Mouse (Mus musculus) heart, adult 8-10 months (tissue): Measurements from ENCODE around the gene Grid2. TPM values are rescaled to one million over a fixed set of nuclear protein-coding genes. Genes with fewer than 3 reads are reported as not detected.

Experiments
- DNase-seq: peaks from one replicate; pipeline ENCODE4 v3.0.0; 2022; ENCODE audit warnings: low spot score
- total RNA-seq, 4 experiments: library from RNA; stranded (reverse); gene quantifications; 2 replicates each; pipeline ENCODE4 v1.2.4; 2022

Gene Grid2
- total RNA-seq, 4 experiments from 2014 or later, result 0.03 to 0.16 (median 0.09) TPM; not detected in 1

DNA sequence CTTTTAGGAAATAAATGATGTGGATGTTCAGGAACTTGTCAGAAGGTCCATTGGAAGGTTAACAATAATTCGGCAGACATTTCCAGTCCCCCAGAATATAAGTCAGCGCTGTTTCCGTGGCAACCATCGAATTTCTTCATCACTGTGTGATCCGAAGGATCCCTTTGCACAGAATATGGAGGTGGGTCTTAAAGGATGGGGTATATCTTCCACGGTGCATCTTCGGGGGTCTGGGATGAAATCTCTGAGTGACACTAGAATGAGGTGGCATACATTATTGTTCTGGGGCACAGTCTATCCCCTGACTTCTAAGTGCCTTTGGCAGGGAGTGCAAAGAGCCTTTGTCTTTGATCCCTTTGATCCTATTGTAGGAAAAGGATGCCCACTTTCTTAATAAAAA lies 808.2 kb downstream of the Grid2 start:
- no peak for DNase-seq

DNA sequence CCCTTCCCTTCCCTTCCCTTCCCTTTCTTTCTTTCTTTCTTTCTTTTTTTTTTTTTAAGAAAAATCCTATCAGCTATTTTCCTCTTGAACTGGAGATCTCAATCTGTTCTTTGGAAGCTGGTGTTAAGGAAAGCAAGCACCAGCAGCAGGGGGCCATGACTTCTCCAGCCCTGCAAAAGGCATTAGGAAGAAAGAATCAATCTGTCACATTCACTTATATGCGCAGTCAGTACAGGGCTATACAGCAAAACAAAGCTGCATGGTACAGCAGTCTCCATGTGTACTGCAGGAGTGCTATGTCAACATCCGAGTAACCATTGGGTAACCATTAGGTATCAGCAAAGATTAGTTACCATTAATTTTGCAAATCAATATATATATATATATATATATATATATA lies 809.0 kb downstream of the Grid2 start:
- no peak for DNase-seq

DNA sequence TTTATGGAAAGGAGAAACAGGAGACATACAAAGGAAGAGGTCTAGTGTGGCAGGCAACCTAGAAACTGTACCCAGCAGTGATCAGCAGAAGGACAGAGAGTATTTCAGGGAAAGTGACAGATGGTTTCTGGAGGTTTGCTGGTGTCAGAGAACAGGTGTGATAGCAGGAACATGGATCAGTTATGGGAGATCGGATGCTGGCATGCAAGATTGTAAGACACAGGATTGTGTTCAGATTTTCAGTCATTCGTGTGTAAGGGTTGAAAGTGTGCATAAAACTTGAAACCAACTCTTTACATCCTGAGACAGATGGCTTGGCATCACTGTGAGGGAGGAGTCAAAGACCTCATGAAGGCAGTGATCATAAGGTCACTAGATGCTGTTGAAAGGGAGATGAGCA lies 817.7 kb downstream of the Grid2 start:
- no peak for DNase-seq

DNA sequence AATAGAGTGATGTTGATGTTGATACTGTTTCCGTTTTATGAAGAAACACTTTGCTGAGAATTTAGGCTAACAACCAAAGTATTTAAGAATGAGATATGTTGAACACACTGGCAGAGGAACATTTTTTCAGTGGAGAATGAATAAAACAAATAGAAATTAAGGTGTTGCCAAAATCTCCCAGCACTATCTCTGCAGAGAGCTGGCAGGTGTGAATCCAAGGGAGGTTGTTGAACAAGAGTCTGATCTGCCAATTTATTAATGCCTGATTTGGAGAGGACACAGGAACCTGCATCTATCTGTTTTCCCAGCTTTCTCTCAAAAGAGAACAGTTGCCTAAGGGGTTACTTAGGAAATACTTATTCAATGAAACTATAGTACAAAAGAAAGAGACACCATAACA lies 822.2 kb downstream of the Grid2 start:
- DNase-seq, result no peak

DNA sequence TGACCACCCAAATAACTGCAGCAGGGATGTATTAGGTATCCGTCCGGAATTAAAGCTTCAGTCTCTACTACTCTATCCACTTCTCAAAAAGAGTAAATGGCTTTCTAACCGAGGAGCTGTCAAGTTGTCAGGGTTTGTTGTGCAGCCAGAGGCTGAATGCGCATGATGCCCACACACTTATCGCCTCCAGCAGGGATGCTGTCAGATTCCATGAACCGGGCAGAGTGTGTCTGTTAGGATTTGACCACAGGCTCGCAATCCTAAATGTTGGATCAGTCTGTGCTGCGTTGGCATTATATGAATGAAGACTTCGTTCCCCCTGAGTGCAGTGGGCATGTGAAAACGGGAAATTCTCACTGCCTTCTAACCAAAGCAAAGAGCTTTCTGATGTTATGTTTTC lies 843.0 kb downstream of the Grid2 start:
- DNase-seq, result no peak

DNA sequence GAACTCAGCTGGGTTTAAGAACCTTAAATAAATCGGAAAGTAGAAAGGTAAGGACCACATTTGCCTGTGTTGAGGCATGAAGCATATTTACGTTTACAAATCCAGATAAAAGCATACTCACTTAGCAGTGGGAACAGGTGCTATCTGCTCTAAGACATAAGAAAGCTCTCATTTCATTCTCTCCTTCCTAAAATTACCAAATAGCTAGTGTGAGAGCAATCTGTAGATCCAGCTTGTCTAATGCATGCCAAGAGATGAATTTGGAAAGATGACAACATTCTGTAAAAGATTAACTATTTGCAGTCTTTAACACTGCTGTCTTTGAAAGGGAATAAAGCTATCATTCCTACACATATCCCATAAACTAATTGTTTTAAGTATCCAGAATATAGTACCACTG lies 858.9 kb downstream of the Grid2 start:
- DNase-seq, result no peak

DNA sequence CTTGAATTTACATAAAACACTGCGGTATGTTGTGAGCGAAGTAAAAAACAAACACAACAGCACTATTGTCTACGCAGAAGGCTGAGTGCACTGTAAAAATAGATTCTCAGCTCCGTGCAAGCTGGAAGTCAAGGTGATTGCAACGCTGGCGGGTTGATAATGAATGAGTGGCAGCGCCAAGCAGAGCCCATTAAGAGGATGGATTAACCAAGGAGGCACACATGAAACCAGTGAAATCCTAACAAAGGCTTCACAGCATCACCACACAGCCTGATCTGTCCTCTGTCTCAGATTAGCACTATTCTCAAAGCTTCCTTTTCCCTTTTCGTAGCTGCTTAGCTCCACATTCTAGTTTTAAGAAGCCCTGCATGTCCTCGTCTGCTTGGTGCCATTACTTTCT lies 880.6 kb downstream of the Grid2 start:
- no peak for DNase-seq

DNA sequence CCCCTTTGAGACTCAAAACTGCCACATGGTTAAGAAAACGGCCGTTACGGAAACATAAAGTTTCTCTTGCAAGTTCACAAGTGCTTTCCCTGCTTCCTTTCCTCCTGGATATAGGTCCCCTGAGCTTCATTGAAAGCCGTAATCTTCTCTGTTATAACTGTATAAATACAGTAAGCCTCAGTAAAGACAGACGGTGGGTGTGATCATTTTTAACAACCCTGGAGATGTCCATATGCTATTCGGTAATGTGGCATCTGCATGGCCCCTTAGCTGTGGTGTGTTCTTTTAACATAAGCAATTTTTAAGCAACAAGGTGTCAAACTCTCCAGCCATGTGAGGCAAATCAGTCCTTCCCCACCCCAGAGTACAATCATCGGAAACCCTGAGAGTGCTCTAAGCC lies 892.9 kb downstream of the Grid2 start:
- no peak for DNase-seq

DNA sequence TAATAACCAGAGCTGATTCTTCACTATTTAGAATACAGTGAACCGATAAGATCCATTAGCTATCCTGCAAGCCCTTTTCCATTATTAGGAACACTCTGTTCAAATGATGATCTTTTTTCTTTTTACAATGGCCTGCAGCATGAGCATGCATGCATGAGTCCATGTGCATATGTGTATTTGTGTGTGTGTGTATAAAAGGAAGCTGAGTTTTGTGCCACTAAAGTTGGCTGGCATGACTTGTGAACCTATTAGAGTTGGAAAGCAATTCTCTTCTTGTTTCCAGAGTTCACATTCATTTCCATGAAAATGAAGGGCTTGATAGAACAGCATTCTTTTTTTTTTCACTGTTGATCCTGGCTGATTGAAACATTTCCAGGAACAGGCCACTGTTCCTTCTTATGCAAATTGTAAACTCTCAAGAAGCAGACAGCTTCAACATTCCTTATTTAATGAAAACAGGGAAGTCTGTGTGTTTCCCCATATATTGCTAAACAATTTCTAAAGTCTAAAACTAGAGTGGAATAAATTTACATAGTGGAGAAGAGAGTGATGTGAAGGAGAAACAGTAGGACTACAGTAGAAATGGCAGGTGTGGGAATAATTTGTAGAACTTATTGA lies 919.4 kb downstream of the Grid2 start:
- no peak for DNase-seq

DNA sequence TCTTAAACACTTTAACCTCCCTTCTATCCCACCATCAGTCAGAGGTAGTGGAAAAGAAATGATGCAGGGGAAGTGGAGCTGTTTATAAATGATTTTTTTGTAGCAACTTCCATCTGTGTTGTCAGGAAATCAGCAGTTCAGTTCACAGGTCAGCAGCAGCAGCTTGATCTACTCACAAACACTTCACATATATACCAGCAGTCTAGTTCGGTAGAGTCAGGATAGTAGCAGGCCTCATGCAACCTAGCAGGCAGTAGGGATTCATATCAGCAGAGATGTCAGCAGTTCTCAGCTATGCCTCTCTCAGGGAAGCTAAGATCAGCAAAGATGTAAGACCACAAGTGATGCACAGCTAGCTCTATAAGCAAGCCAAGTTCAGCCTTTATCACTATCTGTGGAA lies 938.0 kb downstream of the Grid2 start:
- no peak for DNase-seq

DNA sequence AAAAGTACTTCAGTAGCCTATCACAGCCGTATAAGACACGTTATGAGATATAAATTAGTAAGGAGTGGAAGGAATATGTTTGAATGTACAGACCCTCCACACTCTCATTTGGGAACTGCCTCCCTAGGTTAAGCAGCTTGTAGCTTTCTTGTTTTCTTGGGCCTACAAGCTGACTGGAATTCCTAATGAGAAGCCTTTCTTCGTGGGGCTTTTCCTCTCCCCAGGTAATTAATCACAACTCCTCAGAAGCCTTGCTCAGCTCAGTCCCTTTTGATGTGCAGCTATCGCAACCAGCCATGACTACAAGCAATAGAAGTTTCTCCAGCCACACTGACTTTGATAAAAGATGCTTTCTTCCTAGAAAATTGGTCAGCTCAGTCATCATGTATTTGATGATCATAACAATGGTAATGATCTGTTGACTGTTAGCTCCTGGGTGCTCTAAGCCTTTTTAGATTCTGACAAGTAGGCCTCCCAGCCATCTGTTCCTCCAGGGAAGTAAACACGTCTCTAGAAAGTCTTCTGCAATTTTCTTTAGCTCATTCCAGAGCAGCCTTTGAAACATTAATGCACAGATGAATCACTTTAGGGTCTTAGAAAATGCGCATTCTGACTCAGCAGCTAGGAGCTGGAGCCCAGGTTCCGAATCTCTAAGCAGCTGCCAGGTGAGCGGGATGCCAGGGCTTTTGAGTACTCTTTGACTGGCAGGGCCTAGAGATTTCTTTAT lies 946.9 kb downstream of the Grid2 start:
- DNase-seq, result no peak

DNA sequence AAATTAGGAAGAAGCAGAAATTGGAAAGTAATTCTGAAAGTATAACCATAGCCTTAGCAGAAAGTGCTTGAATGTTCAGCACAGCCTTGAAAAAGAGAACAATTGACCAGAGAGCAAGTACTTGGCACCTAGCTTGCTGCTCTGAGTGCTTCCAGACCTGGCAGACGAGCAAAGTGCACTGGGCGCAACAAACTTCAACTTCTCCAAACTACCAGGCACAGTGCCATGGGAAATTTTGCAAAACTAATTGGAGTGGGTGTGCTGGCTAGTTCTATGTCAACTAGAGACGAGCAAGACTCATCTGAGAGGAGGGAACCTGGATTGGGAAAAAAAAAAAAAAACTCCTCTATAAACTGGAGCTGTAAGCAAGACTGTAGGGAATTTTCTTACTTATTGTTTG lies 980.7 kb downstream of the Grid2 start:
- no peak for DNase-seq

DNA sequence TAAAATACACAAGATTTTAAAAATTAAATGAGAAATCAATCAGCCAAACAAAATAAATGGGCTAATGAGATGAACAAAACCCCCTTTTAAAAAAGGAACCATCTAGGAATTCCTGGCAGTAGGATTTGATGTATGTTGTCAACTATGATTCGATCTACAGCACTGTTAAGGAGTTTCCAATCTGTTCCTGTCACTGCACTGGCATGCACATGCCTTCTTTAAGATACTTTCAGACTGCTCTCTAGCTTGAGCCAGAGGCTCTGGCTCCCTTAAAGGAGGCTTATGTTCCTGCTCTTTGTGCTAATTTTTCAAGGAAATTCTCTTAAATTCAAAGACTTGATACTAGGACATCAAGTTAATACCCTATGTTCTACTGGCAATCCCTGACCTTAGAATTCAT lies 984.9 kb downstream of the Grid2 start:
- DNase-seq, result no peak

DNA sequence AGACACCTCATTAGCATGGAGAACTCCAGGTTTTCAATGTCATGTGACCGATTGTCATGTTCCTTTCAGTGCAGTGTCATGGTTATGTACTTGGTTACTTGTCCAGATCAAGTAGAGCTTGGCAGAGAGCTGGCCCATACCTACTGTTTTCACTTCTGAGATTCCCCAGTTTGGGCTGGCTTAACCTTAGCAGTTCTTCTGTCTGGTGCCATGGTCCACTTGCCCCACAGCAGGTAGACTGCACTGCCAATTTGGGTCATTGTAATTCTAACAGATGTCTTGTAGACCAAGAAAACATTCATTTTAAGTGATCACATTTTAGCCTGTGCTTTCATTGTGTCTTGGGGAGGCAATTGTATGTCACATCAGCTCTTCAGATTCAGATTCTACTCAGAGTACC lies 990.3 kb downstream of the Grid2 start:
- DNase-seq, result no peak

DNA sequence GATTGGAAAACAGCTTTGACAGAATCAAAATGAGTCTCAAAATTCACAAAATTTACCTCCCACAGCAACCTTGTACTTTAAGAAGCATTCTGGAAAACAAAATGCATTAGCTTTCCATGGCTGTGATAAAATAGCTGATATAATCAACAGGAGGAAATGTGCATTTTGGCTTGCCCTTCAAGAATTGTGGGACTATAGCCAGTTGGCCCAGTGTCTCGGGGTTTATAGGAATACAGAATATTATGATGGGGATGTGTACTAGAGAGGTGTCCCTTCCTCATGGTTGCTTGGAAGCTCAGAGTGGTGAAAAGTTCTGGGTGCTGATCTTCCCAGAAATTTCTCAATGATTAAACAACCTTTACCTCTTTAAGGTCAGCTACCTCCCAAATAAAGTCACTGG lies 995.4 kb downstream of the Grid2 start:
- no peak for DNase-seq

DNA sequence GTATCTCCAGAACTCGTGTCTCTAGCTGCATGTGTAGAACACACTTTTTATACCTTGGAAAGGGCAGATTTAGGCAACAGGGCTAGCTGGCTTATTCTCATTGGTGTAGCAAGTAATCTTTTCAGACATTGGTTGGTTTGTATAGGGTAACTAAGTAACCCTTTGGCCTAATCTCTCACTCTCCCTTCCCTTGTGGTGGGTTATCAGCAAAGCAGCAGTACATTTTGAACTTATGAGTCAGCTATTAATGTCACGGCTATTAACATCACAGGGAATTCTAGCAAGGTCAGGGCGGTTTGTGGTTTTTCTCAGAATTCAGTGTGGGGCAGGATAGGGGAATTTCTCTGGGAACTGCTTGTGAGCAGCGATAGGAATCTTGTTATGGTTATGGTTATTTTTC lies 1007.8 kb downstream of the Grid2 start:
- DNase-seq, result no peak

DNA sequence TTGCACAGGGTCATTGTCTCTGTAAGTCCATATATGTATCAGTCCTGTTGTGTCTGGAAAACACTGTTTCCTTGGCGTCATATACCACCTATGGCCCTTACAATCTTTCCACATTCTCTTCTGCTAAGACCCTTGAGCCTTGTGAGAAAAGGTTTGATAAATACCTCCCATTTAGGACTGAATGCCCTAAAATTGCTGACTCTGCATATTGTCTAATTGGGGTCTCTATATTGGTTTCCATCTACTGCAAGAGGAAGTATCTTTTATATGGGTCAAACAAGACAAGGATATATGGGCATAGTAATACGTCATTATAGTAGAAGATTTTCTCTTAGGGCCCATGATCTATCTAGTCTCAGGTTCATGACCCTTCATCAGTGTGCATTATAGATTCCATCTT lies 1008.5 kb downstream of the Grid2 start:
- DNase-seq, result no peak

DNA sequence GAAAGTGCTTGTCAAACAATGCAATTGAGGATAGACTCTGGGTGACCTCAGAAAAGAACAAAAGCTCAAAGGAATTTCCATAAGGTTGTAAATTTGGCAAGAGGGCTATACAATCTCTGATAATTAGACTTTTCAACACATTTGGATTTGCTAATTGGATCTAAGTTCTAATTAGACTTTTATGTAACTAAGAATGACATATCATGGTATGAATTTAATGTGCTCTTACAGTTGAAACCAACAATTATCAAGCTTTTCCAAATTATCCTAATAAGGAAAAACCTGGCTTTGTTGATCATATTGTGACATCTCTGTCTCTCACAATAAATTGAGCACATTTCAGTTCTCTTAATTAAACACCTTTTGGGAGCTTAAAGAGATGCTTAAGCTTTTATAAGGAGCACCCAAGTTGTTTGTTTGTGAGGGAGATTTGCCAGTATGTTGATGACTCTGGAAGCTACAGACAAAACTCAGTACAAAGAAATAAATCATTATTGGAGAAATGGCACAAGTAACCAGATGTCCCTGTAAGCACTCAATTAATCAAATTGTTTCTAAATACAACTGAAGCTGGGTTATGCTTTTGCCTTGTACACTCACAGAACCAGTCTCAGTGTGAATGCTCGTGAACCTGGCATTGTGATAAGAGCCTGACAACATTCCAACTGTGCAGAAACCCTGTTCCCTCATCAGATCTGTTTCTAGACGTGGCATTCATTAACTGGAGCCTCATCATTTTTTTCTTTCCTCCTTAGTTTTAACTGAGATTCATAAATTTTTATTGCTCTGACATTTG lies 1018.8 kb downstream of the Grid2 start:
- no peak for DNase-seq

DNA sequence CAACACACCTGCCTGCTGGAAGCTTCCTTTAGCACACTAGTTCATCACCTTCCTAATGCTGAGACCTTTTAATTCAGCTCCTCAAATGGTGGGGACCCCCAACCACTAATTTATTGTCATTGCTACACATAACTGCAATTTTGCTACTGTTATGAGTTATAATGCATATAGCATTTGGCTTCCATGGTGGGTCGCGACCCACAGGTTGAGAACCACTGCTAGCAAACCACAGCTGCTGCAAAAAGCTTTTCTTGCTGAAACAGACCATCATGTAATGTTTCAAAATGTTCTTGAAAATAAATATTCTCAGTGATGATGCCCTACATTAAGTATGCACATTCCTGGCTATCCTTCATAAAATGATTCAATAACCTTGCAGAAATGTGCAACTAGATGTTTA lies 1024.3 kb downstream of the Grid2 start:
- DNase-seq, result no peak

DNA sequence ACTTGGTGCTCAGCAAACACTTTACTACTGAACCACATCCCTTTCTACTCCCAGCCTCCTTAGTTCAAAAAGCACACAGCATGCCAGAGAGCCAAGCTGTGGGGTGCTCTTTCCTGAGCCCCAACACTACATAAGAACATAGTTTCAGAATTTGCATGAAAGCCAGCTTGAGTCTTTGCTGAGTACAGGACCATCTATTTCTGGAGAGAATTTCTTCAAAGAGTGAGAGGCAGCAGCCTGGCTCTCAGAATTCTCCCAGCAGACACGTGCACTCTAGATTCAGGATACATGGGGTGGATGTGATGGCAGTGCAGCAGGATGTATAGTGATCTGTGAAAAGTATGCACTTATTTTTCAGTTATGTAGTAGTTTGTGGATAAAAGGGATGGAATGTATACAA lies 1038.1 kb downstream of the Grid2 start:
- no peak for DNase-seq

DNA sequence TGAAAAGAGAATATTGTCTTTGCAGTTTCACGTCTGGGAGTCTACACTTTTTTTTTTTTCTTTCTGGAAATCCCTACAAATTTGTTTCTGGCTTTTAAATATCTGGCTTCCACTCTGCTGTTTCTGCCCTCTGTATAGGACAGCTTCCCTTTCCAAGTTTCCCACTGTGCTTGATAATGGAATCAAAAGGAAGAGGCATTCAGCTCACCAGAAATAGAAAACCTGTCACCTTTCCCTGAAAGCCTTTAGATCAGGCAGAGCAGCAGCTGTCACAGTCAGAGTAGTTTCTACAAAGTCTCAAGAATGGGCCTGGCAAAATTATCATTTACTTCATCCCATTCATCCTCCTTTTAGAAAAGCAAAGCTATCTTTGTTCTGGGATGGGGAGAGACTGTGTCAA lies 1042.0 kb downstream of the Grid2 start:
- no peak for DNase-seq

DNA sequence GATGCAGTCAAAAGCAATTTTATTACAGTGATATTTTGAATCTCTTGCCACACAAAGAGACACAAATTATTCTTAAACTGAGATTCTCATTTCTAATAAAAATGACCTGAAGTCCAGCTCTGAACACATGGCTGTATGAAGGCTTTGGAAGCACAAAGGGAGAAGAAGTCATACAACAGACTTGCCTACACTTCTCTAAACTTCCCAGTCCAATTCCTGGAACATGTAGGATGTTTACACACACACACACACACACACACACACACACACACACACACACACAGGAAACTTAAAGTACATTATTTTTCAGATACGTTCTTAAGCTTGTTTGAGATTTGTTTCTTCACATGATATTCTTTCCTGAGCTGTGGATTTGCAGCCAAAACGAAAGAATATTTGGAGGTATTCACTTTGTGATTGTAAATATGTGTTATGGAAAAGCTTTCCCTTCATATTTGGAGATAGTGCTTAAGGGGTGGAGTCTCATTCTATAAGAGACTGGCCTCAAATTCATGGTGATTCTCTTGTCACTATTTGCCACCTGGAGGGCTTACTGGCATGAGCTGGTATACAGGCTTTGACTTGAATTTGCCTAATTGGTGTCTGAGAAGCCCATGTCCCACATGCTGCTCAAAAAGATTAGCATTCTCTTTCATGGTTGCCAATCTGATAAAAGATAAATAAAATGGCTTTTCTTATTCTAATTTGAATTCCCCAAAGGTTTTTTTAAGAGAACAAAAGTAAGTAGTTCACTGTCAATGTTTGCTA lies 1049.2 kb downstream of the Grid2 start:
- no peak for DNase-seq
